Mouse (Mus musculus): ENCODE results near the gene Mknk2. TPM values are rescaled to one million over a fixed set of nuclear protein-coding genes. Genes with fewer than 3 reads are reported as not detected.
"Not testable (repeated sequence)": the region's sequence is repeated elsewhere in the genome, so short reads cannot be mapped to it uniquely, and the experiment has no call there.

Mknk2 gene
- polyA plus RNA-seq, 1 experiment from 2014 or later, result 85.5 TPM

DNA sequence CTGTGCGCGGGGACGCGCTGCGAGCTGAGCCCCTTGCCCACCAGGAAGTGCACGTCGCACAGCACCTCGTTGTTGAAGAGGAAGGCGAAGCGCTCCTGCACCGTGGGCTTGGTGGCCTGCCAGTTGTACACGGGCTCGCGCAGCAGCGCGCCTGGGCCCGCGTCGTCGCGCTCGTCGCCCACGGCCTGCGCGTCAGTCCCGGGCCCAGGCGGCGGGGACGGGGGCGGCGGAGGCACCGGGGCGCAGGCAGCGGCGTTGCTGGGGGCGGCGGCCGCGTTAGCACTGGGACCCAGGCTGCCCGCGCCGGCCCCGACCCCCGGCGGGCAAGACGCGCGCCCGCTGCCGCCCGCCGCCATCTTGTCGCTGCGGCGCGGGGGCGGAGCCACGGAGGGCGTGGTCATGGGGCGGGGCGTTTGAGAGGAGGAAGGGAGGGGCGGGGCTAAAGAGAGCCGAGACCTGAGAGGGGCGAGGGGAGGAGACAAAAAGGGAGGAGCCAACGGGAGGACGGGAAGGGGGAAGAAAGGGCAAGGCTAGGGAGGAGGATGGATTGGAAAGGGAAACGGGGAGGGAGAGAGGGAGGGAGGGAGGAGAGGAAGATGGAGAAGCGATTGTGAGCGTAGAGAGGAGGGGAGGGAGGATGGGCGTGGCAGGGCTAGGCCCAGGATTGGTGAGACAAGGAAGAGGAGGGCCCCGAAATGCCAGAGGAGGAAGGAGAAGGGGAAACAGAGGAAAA lies 21.6 kb downstream of the Mknk2 start:
- TF ChIP-seq CTCF (IDR thresholded peaks at IDR 0.05; ENCODE audit: low read depth), result no peak; the same call in 1 of the 2 replicates
- peak overlapping the region; percentile 88 for H3K27ac ChIP-seq
- no peaks in the 10 kb centered on the region for H3K9me3 ChIP-seq (replicated peaks; ENCODE audit: low read length)
- DNase-seq (ENCODE audit: low spot score) (peak; percentile 100), ATAC-seq (replicated peaks; ENCODE audit: low FRiP score, low read depth) (peak; percentile 76)
- H3K4me1 ChIP-seq (replicated peaks; ENCODE audit: insufficient read depth, low read length), result peaks cover 20% of the 10 kb centered on the region; the same call in 1 of the 2 replicates
- H3K27me3 ChIP-seq (ENCODE audit: insufficient read depth, low read length), result no peaks in the 10 kb centered on the region
- peak overlapping the region; percentile 90 for H3K4me3 ChIP-seq (replicated peaks; ENCODE audit: low read depth, low read length)
- under 1% methylated on average over 67 of the region's 72 CpGs for WGBS
- H3K36me3 ChIP-seq (ENCODE audit: insufficient read depth, low read length), result 0 out of 2 replicates have a peak, but pooled peaks cover 3% of the 10 kb centered on the region
- H3K4me2 ChIP-seq (ENCODE audit: low read length), result peak overlapping the region; percentile 94
- H3K9ac ChIP-seq (ENCODE audit: low read depth, low read length), result peak overlapping the region; percentile 91

DNA sequence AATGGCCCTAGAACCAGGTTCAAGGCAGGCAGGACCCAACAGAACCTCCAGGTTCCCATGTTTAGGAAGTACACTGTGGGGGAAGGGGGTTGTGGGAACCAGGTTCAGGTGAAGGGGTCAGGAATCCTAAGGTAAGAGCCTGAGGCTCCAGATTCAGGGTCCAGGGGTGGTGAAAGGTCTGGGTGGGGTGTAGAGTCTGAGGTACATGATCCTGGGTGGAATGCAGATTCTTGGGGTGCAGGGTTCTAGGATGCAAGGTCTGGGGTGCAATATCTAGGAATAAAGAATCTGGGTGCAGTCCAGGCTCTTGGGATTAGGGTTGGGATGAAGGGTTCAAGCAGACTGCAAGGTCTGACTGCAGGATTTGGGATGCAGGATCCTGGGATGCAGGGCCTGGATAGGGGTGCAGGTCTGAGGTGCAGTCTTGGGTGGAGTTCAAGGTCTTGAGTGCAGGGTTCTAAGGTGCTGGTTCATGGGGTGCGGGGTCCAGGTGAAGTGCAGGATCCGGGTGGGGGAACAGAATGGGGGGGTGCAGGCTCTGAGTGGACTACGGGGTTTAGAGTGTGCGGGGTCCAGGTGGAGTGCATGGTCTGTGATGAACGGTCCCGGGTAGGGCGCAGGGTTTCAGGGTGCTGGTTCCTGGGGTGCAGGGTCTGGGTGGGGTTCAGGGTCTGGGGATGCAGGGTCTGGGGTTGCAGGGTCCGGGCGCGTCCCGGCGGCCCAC lies 22.3 kb downstream of the Mknk2 start:
- Histone ChIP-seq H3K4me2 (ENCODE audit: low read length) (peak overlapping the region; percentile 94), H3K4me1 (replicated peaks; ENCODE audit: insufficient read depth, low read length) (peaks cover 20% of the 10 kb centered on the region; the same call in 1 of the 2 replicates), H3K27me3 (ENCODE audit: insufficient read depth, low read length) (no peaks in the 10 kb centered on the region), H3K9me3 (replicated peaks; ENCODE audit: low read length) (no peaks in the 10 kb centered on the region), H3K36me3 (ENCODE audit: insufficient read depth, low read length) (0 out of 2 replicates have a peak, but pooled peaks cover 3% of the 10 kb centered on the region), H3K4me3 (replicated peaks; ENCODE audit: low read depth, low read length) (peak overlapping the region; percentile 90), H3K9ac (ENCODE audit: low read depth, low read length) (peak overlapping the region; percentile 91), H3K27ac (peak overlapping the region; percentile 82)
- no peak for DNase-seq (ENCODE audit: low spot score)
- no peak for TF ChIP-seq CTCF (IDR thresholded peaks at IDR 0.05; ENCODE audit: low read depth)
- peak; percentile 51 for ATAC-seq (replicated peaks; ENCODE audit: low FRiP score, low read depth)
- WGBS, result 5% methylated on average over 12 of the region's 12 CpGs

DNA sequence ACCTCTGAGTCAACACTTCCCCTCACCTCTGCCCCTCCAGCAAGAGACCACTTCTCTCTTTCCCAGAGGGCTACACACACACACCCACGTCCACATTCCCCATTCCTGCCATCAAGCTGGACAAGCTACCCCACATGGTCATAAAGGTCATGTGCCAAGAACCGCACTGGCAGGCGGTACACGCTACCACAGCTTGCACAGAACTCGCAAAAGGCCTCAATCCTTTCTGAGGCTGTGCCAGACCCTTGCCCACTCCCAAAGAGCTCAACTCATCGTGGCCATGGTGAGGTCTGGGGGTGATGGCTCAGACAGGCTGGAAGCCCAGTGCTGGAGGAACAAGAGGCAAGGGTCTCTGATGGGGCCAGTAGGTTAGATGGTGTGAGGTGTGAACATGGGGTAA lies 23.0 kb downstream of the Mknk2 start:
- 75% methylated on average over 6 of the region's 6 CpGs for WGBS
- no peak overlapping the region for H3K4me3 ChIP-seq (replicated peaks; ENCODE audit: low read depth, low read length)
- no peaks in the 10 kb centered on the region for H3K9me3 ChIP-seq (replicated peaks; ENCODE audit: low read length)
- 0 out of 2 replicates have a peak overlapping the region, but pooled peaks have one; percentile 91 for H3K9ac ChIP-seq (ENCODE audit: low read depth, low read length)
- DNase-seq (ENCODE audit: low spot score) (no peak), ATAC-seq (replicated peaks; ENCODE audit: low FRiP score, low read depth) (no peak)
- TF ChIP-seq CTCF (IDR thresholded peaks at IDR 0.05; ENCODE audit: low read depth), result no peak
- 0 out of 2 replicates have a peak, but pooled peaks cover 3% of the 10 kb centered on the region for H3K36me3 ChIP-seq (ENCODE audit: insufficient read depth, low read length)
- no peak overlapping the region for H3K27ac ChIP-seq
- H3K27me3 ChIP-seq (ENCODE audit: insufficient read depth, low read length), result no peaks in the 10 kb centered on the region
- H3K4me2 ChIP-seq (ENCODE audit: low read length), result peak overlapping the region; percentile 94
- peaks cover 20% of the 10 kb centered on the region; the same call in 1 of the 2 replicates for H3K4me1 ChIP-seq (replicated peaks; ENCODE audit: insufficient read depth, low read length)

DNA sequence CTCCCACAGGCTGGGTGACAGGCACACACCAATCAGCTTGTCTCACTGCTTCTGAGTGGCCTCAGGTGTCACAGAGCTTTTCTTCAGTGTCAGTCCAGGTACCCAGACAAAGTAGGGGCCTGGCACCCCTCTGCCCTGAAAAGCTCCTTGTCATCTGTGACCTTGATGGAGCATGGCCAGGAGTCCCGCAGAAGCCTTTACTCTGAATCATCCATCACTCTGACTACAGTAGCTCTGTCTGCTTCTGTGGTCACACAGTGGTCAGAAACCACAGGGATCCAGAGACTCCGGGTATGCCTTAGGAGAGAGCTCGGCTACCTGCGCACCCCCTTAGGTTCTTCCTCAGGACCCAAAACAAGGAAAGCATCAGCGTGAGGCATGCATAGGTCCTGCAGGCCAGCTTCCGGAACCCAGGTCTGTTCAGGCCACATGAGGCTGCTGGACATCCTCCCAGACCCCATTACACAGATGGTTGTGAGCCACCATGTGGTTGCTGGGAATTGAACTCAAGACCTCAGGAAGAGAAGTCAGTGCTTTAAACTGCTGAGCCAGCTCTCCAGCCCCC lies 24.7 kb downstream of the Mknk2 start:
- Histone ChIP-seq H3K4me2 (ENCODE audit: low read length) (no peak overlapping the region), H3K4me1 (replicated peaks; ENCODE audit: insufficient read depth, low read length) (peaks cover 21% of the 10 kb centered on the region; the same call in 1 of the 2 replicates), H3K9me3 (replicated peaks; ENCODE audit: low read length) (no peaks in the 10 kb centered on the region), H3K4me3 (replicated peaks; ENCODE audit: low read depth, low read length) (no peak overlapping the region), H3K9ac (ENCODE audit: low read depth, low read length) (0 out of 2 replicates have a peak overlapping the region, but pooled peaks have one; percentile 23), H3K36me3 (ENCODE audit: insufficient read depth, low read length) (0 out of 2 replicates have a peak, but pooled peaks cover 6% of the 10 kb centered on the region), H3K27me3 (ENCODE audit: insufficient read depth, low read length) (no peaks in the 10 kb centered on the region), H3K27ac (0 out of 2 replicates have a peak overlapping the region, but pooled peaks have one; percentile 13)
- no peak for ATAC-seq (replicated peaks; ENCODE audit: low FRiP score, low read depth)
- WGBS, result 78% methylated on average over 6 of the region's 6 CpGs
- no peak for DNase-seq (ENCODE audit: low spot score)
- no peak for TF ChIP-seq CTCF (IDR thresholded peaks at IDR 0.05; ENCODE audit: low read depth)

DNA sequence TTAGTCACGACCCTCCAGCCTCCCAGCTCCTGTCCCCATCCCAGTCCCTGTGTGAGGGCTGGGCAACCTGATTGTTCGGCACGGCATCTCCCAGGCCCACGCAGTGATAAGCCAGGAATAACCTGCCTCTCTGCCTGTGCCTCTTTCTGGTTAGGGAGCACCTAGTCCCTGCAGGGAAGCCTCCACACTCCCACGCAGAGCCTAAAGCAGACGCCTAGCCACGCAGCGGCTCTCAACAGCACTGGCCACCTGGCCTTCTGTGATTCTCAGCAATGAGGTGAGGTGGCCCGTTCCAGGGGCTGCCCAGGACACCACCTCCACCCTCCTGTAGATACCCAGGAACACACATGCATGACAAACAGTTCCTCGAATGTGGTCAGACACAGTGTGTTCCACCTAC lies 27.5 kb downstream of the Mknk2 start:
- no peak overlapping the region for H3K9ac ChIP-seq (ENCODE audit: low read depth, low read length)
- no peak for ATAC-seq (replicated peaks; ENCODE audit: low FRiP score, low read depth)
- no peak for DNase-seq (ENCODE audit: low spot score)
- no peak overlapping the region for H3K4me2 ChIP-seq (ENCODE audit: low read length)
- no peaks in the 10 kb centered on the region for H3K9me3 ChIP-seq (replicated peaks; ENCODE audit: low read length)
- H3K4me3 ChIP-seq (replicated peaks; ENCODE audit: low read depth, low read length), result no peak overlapping the region
- H3K27me3 ChIP-seq (ENCODE audit: insufficient read depth, low read length), result no peaks in the 10 kb centered on the region
- no peak for TF ChIP-seq CTCF (IDR thresholded peaks at IDR 0.05; ENCODE audit: low read depth)
- WGBS, result 81% methylated on average over 10 of the region's 10 CpGs
- H3K36me3 ChIP-seq (ENCODE audit: insufficient read depth, low read length), result peaks cover 7% of the 10 kb centered on the region; the same call in 1 of the 2 replicates
- no peak overlapping the region for H3K27ac ChIP-seq
- H3K4me1 ChIP-seq (replicated peaks; ENCODE audit: insufficient read depth, low read length), result peaks cover 14% of the 10 kb centered on the region; the same call in 1 of the 2 replicates

DNA sequence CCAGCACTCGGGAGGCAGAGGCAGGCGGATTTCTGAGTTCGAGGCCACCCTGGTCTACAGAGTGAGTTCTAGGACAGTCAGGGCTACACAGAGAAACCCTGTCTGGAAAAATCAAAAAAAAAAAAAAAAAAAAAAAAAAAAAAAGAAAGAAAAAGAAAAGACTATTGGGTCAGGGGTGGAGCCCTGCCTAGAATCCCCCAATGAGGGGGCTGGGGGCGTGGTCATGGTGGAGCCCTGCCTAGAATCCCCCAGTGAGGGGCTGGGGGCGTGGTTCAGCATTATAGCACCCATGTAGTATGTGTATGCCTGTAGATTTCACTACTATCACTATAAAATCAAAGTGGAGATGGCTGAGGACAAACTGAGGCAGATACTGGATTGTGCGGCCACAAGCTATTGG lies 28.0 kb downstream of the Mknk2 start:
- not testable (repeated sequence) for H3K27ac ChIP-seq; H3K9ac ChIP-seq (ENCODE audit: low read depth, low read length); H3K4me3 ChIP-seq (replicated peaks; ENCODE audit: low read depth, low read length); ATAC-seq (replicated peaks; ENCODE audit: low FRiP score, low read depth); H3K4me1 ChIP-seq (replicated peaks; ENCODE audit: insufficient read depth, low read length); H3K27me3 ChIP-seq (ENCODE audit: insufficient read depth, low read length); H3K9me3 ChIP-seq (replicated peaks; ENCODE audit: low read length); H3K4me2 ChIP-seq (ENCODE audit: low read length); DNase-seq (ENCODE audit: low spot score)
- H3K36me3 ChIP-seq (ENCODE audit: insufficient read depth, low read length), result peaks cover 11% of the 10 kb centered on the region; the same call in 1 of the 2 replicates
- 91% methylated on average over 6 of the region's 6 CpGs for WGBS

Measured in kidney, postnatal 0 days (tissue).